Mouse (Mus musculus) midbrain, embryonic 14.5 days (tissue): ENCODE data around the gene Npy2r. TPM values are rescaled to one million over a fixed set of nuclear protein-coding genes. Genes with fewer than 3 reads are reported as not detected.

ENCODE experiments used
- ATAC-seq: fragments of 200-750 bp; cut with Nextera tagmentation; 2 replicates; pipeline ENCODE4 v1.8.0; 2017; ENCODE audit warnings: moderate number of reproducible peaks, moderate library complexity; ENCODE audit not compliant: low FRiP score, low TSS enrichment
- DNase-seq: peaks from one replicate; pipeline ENCODE4 v3.0.0-alpha.2; 2015
- H3K27ac ChIP-seq: fragments of 300-500 bp; sonication (generic); replicated peaks from 2 replicates; pipeline ENCODE4 v1.5.1; 2014; ENCODE audit warnings: mild to moderate bottlenecking, low read depth, low read length, moderate library complexity
- H3K27me3 ChIP-seq: fragments of 300-500 bp; sonication (generic); 2 replicates; pipeline ENCODE4 v1.6.1; 2014; ENCODE audit warnings: low read length, control low read depth, mixed read lengths; ENCODE audit not compliant: control insufficient read depth, insufficient read depth
- H3K36me3 ChIP-seq: fragments of 300-500 bp; sonication (generic); 2 replicates; pipeline ENCODE4 v1.6.1; 2014; ENCODE audit warnings: low read length, control low read depth; ENCODE audit not compliant: control insufficient read depth, insufficient read depth
- H3K4me1 ChIP-seq: fragments of 300-500 bp; sonication (generic); 2 replicates; pipeline ENCODE4 v1.6.1; 2014; ENCODE audit warnings: mild to moderate bottlenecking, antibody characterized with exemption, low read length, control low read depth; ENCODE audit not compliant: control insufficient read depth, insufficient read depth
- H3K4me2 ChIP-seq: fragments of 300-500 bp; sonication (generic); 2 replicates; pipeline ENCODE4 v1.6.1; 2014; ENCODE audit warnings: mild to moderate bottlenecking, low read length, moderate library complexity
- H3K4me3 ChIP-seq: fragments of 300-500 bp; sonication (generic); replicated peaks from 2 replicates; pipeline ENCODE4 v1.5.1; 2014; ENCODE audit warnings: low read depth, low read length
- H3K9ac ChIP-seq: fragments of 300-500 bp; sonication (generic); replicated peaks from 2 replicates; pipeline ENCODE4 v1.6.1; 2014; ENCODE audit warnings: mild to moderate bottlenecking, low read length, moderate library complexity
- H3K9me3 ChIP-seq: fragments of 300-500 bp; sonication (generic); 2 replicates; pipeline ENCODE4 v1.6.1; 2016; ENCODE audit warnings: low read length, control low read depth, mixed read lengths; ENCODE audit not compliant: control insufficient read depth
- WGBS: fragments of 180-500 bp; shearing (Covaris S2); extraction: QIAGEN DNeasy Blood & Tissue Kit; methylation state at CpG from one replicate; pipeline ENCODE4 v1.1.7; 2014; 5-methylcytosine and 5-hydroxymethylcytosine counted together
- polyA plus RNA-seq: library from polyadenylated mRNA; unstranded; fragments of >200 nt; fragmentation: Nextera tagmentation; extraction: Ambion mirVana; gene quantifications from 2 replicates; pipeline ENCODE4 v1.2.1, GENCODE M21; 2014

Gene Npy2r
- 0.26 and 0.76 TPM in 2 replicates for polyA plus RNA-seq

- Histone ChIP-seq H3K27me3 (peaks cover 10% of the 10 kb centered on the region; the same call in 1 of the 2 replicates), H3K4me2 (peak within 1 kb of the TSS; percentile 81), H3K4me3 (peak within 1 kb of the TSS; percentile 43), H3K9me3 (no peaks in the 10 kb centered on the region), H3K36me3 (no peaks in the 10 kb centered on the region), H3K4me1 (peaks cover 5% of the 10 kb centered on the region; the same call in 1 of the 2 replicates), H3K27ac (no peak within 1 kb of the TSS), H3K9ac (peak within 1 kb of the TSS; percentile 26)
- peak; percentile 60 for DNase-seq
- peak; percentile 46; the same call in 1 of the 2 replicates for ATAC-seq
- under 1% methylated on average over 32 of the region's 32 CpGs for WGBS
These were observed at the start of gene Npy2r for GRCm38 (mm10) chr3:82547908-82548721. Gene Npy2r (minus strand): TSS chr3:82548084.

GRCm38 (mm10) chr3:82557786-82558185 is 9.9 kb upstream of the Npy2r start:
- DNase-seq (no peak), ATAC-seq (no peak)
- Histone ChIP-seq H3K9me3 (no peaks in the 10 kb centered on the region), H3K4me2 (no peak overlapping the region), H3K27me3 (no peaks in the 10 kb centered on the region), H3K4me1 (no peaks in the 10 kb centered on the region), H3K4me3 (no peak overlapping the region), H3K27ac (no peak overlapping the region), H3K36me3 (no peaks in the 10 kb centered on the region), H3K9ac (no peak overlapping the region)
- whole genome bisulfite sequencing: 73% methylated on average over 3 of the region's 3 CpGs

GRCm38 (mm10) chr3:82556311-82556828 is 8.5 kb upstream of the Npy2r start:
- DNase-seq: no peak
- H3K4me3 ChIP-seq: no peak overlapping the region
- WGBS: 86% methylated on average over 2 of the region's 2 CpGs
- H3K9ac ChIP-seq: no peak overlapping the region
- no peaks in the 10 kb centered on the region for H3K4me1 ChIP-seq
- H3K36me3 ChIP-seq: no peaks in the 10 kb centered on the region
- H3K27ac ChIP-seq: no peak overlapping the region
- no peak overlapping the region for H3K4me2 ChIP-seq
- no peaks in the 10 kb centered on the region for H3K27me3 ChIP-seq
- no peak for ATAC-seq
- H3K9me3 ChIP-seq: no peaks in the 10 kb centered on the region

- ATAC-seq: no peak
- H3K27ac ChIP-seq: no peak overlapping the region
- no peak overlapping the region for H3K9ac ChIP-seq
- WGBS: 92% methylated on average over 5 of the region's 5 CpGs
- H3K4me2 ChIP-seq: no peak overlapping the region
- DNase-seq: no peak
- H3K36me3 ChIP-seq: no peaks in the 10 kb centered on the region
- H3K4me1 ChIP-seq: peaks cover 5% of the 10 kb centered on the region; the same call in 1 of the 2 replicates
- H3K9me3 ChIP-seq: no peaks in the 10 kb centered on the region
- no peak overlapping the region for H3K4me3 ChIP-seq
- peaks cover 10% of the 10 kb centered on the region; the same call in 1 of the 2 replicates for H3K27me3 ChIP-seq
These were observed 2.0 kb upstream of the Npy2r start for GRCm38 (mm10) chr3:82549932-82550331.

GRCm38 (mm10) chr3:82548753-82549152 is 869 bp upstream of the Npy2r start:
- no peaks in the 10 kb centered on the region for H3K36me3 ChIP-seq
- H3K9me3 ChIP-seq: no peaks in the 10 kb centered on the region
- peaks cover 10% of the 10 kb centered on the region; the same call in 1 of the 2 replicates for H3K27me3 ChIP-seq
- DNase-seq: peak; percentile 69
- H3K27ac ChIP-seq: no peak overlapping the region
- peak overlapping the region; percentile 81 for H3K4me2 ChIP-seq
- ATAC-seq: no peak
- 3% methylated on average over 9 of the region's 9 CpGs for WGBS
- 0 out of 2 replicates have a peak overlapping the region, but pooled peaks have one; percentile 26 for H3K9ac ChIP-seq
- H3K4me1 ChIP-seq: peaks cover 5% of the 10 kb centered on the region; the same call in 1 of the 2 replicates
- H3K4me3 ChIP-seq: peak overlapping the region; percentile 43

- H3K4me2 ChIP-seq: no peak overlapping the region
- DNase-seq (no peak), ATAC-seq (no peak)
- no peak overlapping the region for H3K9ac ChIP-seq
- no peak overlapping the region for H3K4me3 ChIP-seq
- 88% methylated on average over 2 of the region's 2 CpGs for WGBS
- no peak overlapping the region for H3K27ac ChIP-seq
- no peaks in the 10 kb centered on the region for H3K27me3 ChIP-seq
- no peaks in the 10 kb centered on the region for H3K4me1 ChIP-seq
- H3K36me3 ChIP-seq: no peaks in the 10 kb centered on the region
- H3K9me3 ChIP-seq: no peaks in the 10 kb centered on the region
These were observed 6.4 kb downstream of the Npy2r start for GRCm38 (mm10) chr3:82541449-82541848.

- no peak overlapping the region for H3K4me2 ChIP-seq
- no peaks in the 10 kb centered on the region for H3K27me3 ChIP-seq
- H3K4me3 ChIP-seq: no peak overlapping the region
- H3K9ac ChIP-seq: no peak overlapping the region
- no peaks in the 10 kb centered on the region for H3K4me1 ChIP-seq
- ATAC-seq (no peak), DNase-seq (no peak)
- no peaks in the 10 kb centered on the region for H3K9me3 ChIP-seq
- no peaks in the 10 kb centered on the region for H3K36me3 ChIP-seq
- H3K27ac ChIP-seq: no peak overlapping the region
- WGBS: 93% methylated on average over 5 of the region's 5 CpGs
These were observed 7.9 kb downstream of the Npy2r start for GRCm38 (mm10) chr3:82539951-82540350.

- no peak overlapping the region for H3K4me2 ChIP-seq
These were observed 23.1 kb downstream of the Npy2r start for GRCm38 (mm10) chr3:82524792-82525191.

More at GRCm38 (mm10) chr3:82524792-82525191, 23.1 kb downstream of the Npy2r start:
- DNase-seq (no peak), ATAC-seq (no peak)
- Histone ChIP-seq H3K9ac (no peak overlapping the region), H3K9me3 (no peaks in the 10 kb centered on the region), H3K36me3 (no peaks in the 10 kb centered on the region), H3K27me3 (no peaks in the 10 kb centered on the region), H3K4me1 (no peaks in the 10 kb centered on the region), H3K4me3 (no peak overlapping the region), H3K27ac (no peak overlapping the region)
- WGBS: 80% methylated on average over 1 of the region's 1 CpGs
